Mouse (Mus musculus) C2C12 (cell line): ENCODE measurements around the gene Cfdp1.

ENCODE experiments used
- CEBPB ChIP-seq: IDR thresholded peaks from one replicate; pipeline ENCODE4 v1.6.1; 2011; ENCODE audit warnings: low read depth, mild to moderate bottlenecking, control low read depth, moderate library complexity
- CTCF ChIP-seq: IDR thresholded peaks from one replicate; pipeline ENCODE4 v1.5.1; 2011; ENCODE audit not compliant: control insufficient read depth, insufficient read depth, insufficient read length
- FOSL1 ChIP-seq: IDR thresholded peaks from one replicate; pipeline ENCODE4 v1.8.0; 2011; ENCODE audit warnings: mild to moderate bottlenecking, low read length; ENCODE audit not compliant: poor library complexity, insufficient read depth, severe bottlenecking
- MAX ChIP-seq: IDR thresholded peaks from one replicate; pipeline ENCODE4 v1.6.1; 2011; ENCODE audit warnings: mild to moderate bottlenecking, control low read depth
- MYOD1 ChIP-seq: IDR thresholded peaks from one replicate; pipeline ENCODE4 v1.6.1; 2011; ENCODE audit warnings: low read depth; ENCODE audit not compliant: control insufficient read depth, insufficient read length
- MYOG ChIP-seq: IDR thresholded peaks from one replicate; pipeline ENCODE4 v1.6.1; 2011; ENCODE audit not compliant: control insufficient read depth, insufficient read length; ENCODE audit errors: extremely low read depth
- USF1 ChIP-seq: IDR thresholded peaks from one replicate; pipeline ENCODE4 v1.6.1; 2011; ENCODE audit warnings: low read depth, mild to moderate bottlenecking, control low read depth, moderate library complexity

DNA sequence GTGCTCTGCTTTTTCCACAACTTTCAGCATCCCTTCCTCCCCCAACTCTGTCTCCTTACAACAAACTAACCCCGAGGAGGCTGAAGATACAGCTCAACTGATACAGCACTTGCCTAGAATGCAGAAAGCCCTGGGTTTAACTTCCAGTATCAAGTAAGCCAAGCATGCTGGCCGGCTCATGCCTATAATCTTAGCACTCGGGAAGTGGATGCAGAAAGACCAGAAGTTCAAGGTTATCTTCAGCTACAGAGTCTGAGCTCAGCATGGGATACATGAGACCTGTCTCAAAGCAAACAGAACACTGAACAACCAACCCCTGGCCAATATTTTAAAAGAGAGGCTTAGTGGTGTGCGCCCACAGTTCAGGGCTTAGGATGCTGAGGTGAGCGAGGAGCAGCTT, 66.0 kb downstream of the Cfdp1 start:
- no peak for TF ChIP-seq CTCF
- no peak for TF ChIP-seq USF1
- TF ChIP-seq MYOG = no peak
- no peak for TF ChIP-seq CEBPB
- TF ChIP-seq MAX = no peak
- no peak for TF ChIP-seq MYOD1
- no peak for TF ChIP-seq FOSL1
